Mouse (Mus musculus): ENCODE measurements around the gene Trp63.

DNA sequence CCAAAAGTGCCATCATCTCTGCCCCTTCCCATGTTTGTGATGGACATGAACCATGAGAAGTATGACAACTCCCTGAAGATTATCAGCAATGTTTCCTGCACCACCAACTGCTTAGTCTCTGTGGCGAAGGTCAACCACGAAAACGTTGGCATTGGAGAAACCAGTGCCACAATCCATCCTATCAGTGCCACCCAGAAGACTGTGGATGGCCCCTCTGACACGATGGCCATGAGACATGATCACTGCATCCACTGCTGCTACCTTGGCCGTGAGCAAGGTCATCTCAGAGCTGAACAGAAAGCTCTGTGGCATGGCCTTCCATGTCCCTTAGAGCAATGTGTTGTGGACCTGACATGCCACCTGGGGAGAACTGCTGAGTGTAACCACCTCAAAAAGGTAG, 43.4 kb downstream of the Trp63 start:
- no peak for TF ChIP-seq CTCF (IDR thresholded peaks at IDR 0.05; ENCODE audit: low read depth)
- TF ChIP-seq EP300 (IDR thresholded peaks at IDR 0.05; ENCODE audit: low read depth), result no peak
